8 mouse cellular contexts compared by ENCODE assay signal in the genomic region with DNA sequence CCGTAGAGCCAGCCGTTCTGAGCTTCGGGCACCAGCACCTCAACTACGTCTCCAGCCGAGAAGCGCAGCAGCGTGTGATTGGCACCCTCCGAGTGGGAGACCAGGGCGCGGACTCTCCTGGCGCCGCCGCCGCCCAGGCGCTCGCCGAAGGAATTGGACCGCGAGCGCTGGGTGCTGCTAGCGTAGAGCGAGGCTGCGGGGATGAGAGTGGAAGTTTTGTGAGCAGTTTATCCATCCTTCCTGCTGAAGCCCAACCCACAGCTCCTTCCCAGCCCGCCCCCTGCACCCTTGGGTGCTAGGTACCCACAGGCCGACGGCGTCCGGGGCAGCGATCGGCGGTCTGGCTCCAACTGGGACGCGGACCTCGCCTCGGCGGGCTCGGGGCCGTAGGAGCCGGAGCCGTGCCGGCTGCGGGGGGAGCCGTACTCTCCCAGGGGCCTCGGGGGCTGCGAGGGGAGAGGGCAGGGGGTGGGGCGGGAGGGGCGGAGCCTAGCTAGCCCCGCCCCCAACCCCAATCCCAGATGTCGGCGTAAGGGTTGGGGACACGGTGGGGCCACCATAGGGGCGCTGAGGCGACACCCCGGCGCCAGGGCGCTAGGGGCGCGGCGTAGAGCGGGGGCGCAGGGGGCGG. TPM values are rescaled to one million over a fixed set of nuclear protein-coding genes. Genes with fewer than 3 reads are reported as not detected.
DNase-seq lines count a peak whose midpoint lies in the region; ATAC-seq and TF ChIP-seq lines count a peak whose summit lies in the region.

No protein-coding gene starts in this region.

- H3K4me3 ChIP-seq in liver, adult 2 months (ENCODE audit: insufficient read depth, low read depth, low read length) = peak overlapping the region; percentile 24; the same call in 1 of the 2 replicates
- H3K4me3 ChIP-seq in midbrain, embryonic 11.5 days (ENCODE audit: low read depth, low read length) = peak overlapping the region; percentile 57

- H3K9ac ChIP-seq in liver, adult 2 months (ENCODE audit: low read depth, low read length) = no peak overlapping the region
- peak overlapping the region; percentile 71 for H3K9ac ChIP-seq in midbrain, embryonic 11.5 days (ENCODE audit: low read length)

- no peaks in the 10 kb centered on the region for H3K36me3 ChIP-seq in liver, adult 2 months (ENCODE audit: control insufficient read depth, insufficient read depth, low read length)
- H3K36me3 ChIP-seq in midbrain, embryonic 11.5 days (ENCODE audit: control insufficient read depth, insufficient read depth, low read length) = no peaks in the 10 kb centered on the region

- no peak overlapping the region for H3K27ac ChIP-seq in liver, adult 2 months (replicated peaks; ENCODE audit: insufficient read depth, low read depth, low read length)
- H3K27ac ChIP-seq in midbrain, embryonic 11.5 days (ENCODE audit: low read depth, low read length) = no peak overlapping the region

- H3K79me2 ChIP-seq in liver, adult 2 months (ENCODE audit: control insufficient read depth, insufficient read depth, low read length) = no peaks in the 10 kb centered on the region

- peak; percentile 62 for ATAC-seq in common myeloid progenitor, adult 5-6 weeks (replicated peaks; ENCODE audit: low read depth, poor library complexity, severe bottlenecking)
- peak; percentile 20 for ATAC-seq in granulocyte monocyte progenitor cell, adult 5-6 weeks (replicated peaks; ENCODE audit: poor library complexity, severe bottlenecking)
- peak; percentile 70 for ATAC-seq in midbrain, embryonic 11.5 days (ENCODE audit: low FRiP score)

- H3K4me1 ChIP-seq in liver, adult 2 months (ENCODE audit: control insufficient read depth, insufficient read depth, low read length) = no peaks in the 10 kb centered on the region
- H3K4me1 ChIP-seq in midbrain, embryonic 11.5 days (ENCODE audit: control insufficient read depth, insufficient read depth, low read length) = peaks cover 8% of the 10 kb centered on the region

- no peaks in the 10 kb centered on the region for H3K9me3 ChIP-seq in midbrain, embryonic 11.5 days (ENCODE audit: control insufficient read depth, low read length)

- H3K4me2 ChIP-seq in midbrain, embryonic 11.5 days = peak overlapping the region; percentile 98

- H3K27me3 ChIP-seq in liver, adult 2 months (ENCODE audit: control insufficient read depth, insufficient read depth, low read length) = peaks cover 18% of the 10 kb centered on the region
- peaks cover 31% of the 10 kb centered on the region for H3K27me3 ChIP-seq in midbrain, embryonic 11.5 days (ENCODE audit: control insufficient read depth, insufficient read depth, low read length)

- 11% methylated on average over 62 of the region's 62 CpGs for WGBS in liver, adult 2 months
- WGBS in midbrain, embryonic 11.5 days = 2% methylated on average over 50 of the region's 62 CpGs

- DNase-seq in liver, adult 2 months (ENCODE audit: extremely low read depth, low read depth, low spot score) = no peak
- no peak for DNase-seq in liver
- DNase-seq in kidney, postnatal 10 days = peak; percentile 67
- peak; percentile 94 for DNase-seq in midbrain, embryonic 11.5 days (ENCODE audit: low spot score, missing footprints)
- DNase-seq in thymus, postnatal 14 days = peak; percentile 38
- DNase-seq in cerebellum, adult 9-11 months = no peak

- TF ChIP-seq POLR2A in liver, adult 2 months (IDR thresholded peaks at IDR 0.05; ENCODE audit: extremely low read depth, insufficient read depth, low read length) = no peak

- no peak for TF ChIP-seq CTCF in liver, adult 2 months (IDR thresholded peaks at IDR 0.05; ENCODE audit: low read depth, low read length)

RNA-seq across cellular contexts. Expression of a gene that starts 6.6 kb away (rescaled TPM):
- not detected in 2 replicates for total RNA-seq in liver, adult 2 months (2014; rRNA removed)
- not detected in 2 replicates for polyA plus RNA-seq in liver, adult 2 months (2012; rRNA removed)
- total RNA-seq in common myeloid progenitor, adult 5-6 weeks (2017) = not detected in 2 replicates
- not detected in 2 replicates for total RNA-seq in granulocyte monocyte progenitor cell, adult 5-6 weeks (2014; fragmentation: Nextera tagmentation)
- total RNA-seq in granulocyte monocyte progenitor cell, adult 5-6 weeks (2017) = not detected in 2 replicates
- 0.14 and 0.15 TPM in 2 replicates for polyA plus RNA-seq in midbrain, embryonic 11.5 days (2014; fragmentation: Nextera tagmentation; extraction: Ambion mirVana)

RNA-seq across cellular contexts. Expression of a gene that starts 24.1 kb away (rescaled TPM):
- total RNA-seq in liver, adult 2 months (2014; rRNA removed) = 0.20 TPM in 1 of 2 replicates, not detected in the other
- 0.31 and 0.51 TPM in 2 replicates for polyA plus RNA-seq in liver, adult 2 months (2012; rRNA removed)
- total RNA-seq in common myeloid progenitor, adult 5-6 weeks (2017) = not detected in 2 replicates
- not detected in 2 replicates for total RNA-seq in granulocyte monocyte progenitor cell, adult 5-6 weeks (2014; fragmentation: Nextera tagmentation)
- total RNA-seq in granulocyte monocyte progenitor cell, adult 5-6 weeks (2017) = not detected in 2 replicates
- polyA plus RNA-seq in midbrain, embryonic 11.5 days (2014; fragmentation: Nextera tagmentation; extraction: Ambion mirVana) = 0.27 and 1.5 TPM in 2 replicates

RNA-seq across cellular contexts. Expression of a gene that starts 32.0 kb away (rescaled TPM):
- total RNA-seq in liver, adult 2 months (2014; rRNA removed) = not detected in 2 replicates
- polyA plus RNA-seq in liver, adult 2 months (2012; rRNA removed) = not detected in 2 replicates
- not detected in 2 replicates for total RNA-seq in common myeloid progenitor, adult 5-6 weeks (2017)
- total RNA-seq in granulocyte monocyte progenitor cell, adult 5-6 weeks (2014; fragmentation: Nextera tagmentation) = 0.83 TPM in 1 of 2 replicates, not detected in the other
- total RNA-seq in granulocyte monocyte progenitor cell, adult 5-6 weeks (2017) = 0.52 TPM in 1 of 2 replicates, not detected in the other
- 0.12 and 0.57 TPM in 2 replicates for polyA plus RNA-seq in midbrain, embryonic 11.5 days (2014; fragmentation: Nextera tagmentation; extraction: Ambion mirVana)

RNA-seq across cellular contexts. Expression of a gene that starts 32.2 kb away (rescaled TPM):
- 12.4 and 12.8 TPM in 2 replicates for total RNA-seq in liver, adult 2 months (2014; rRNA removed)
- 15.4 and 18.5 TPM in 2 replicates for polyA plus RNA-seq in liver, adult 2 months (2012; rRNA removed)
- total RNA-seq in common myeloid progenitor, adult 5-6 weeks (2017) = 11.3 and 13.0 TPM in 2 replicates
- total RNA-seq in granulocyte monocyte progenitor cell, adult 5-6 weeks (2014; fragmentation: Nextera tagmentation) = 7.8 and 11.3 TPM in 2 replicates
- 5.3 and 8.4 TPM in 2 replicates for total RNA-seq in granulocyte monocyte progenitor cell, adult 5-6 weeks (2017)
- polyA plus RNA-seq in midbrain, embryonic 11.5 days (2014; fragmentation: Nextera tagmentation; extraction: Ambion mirVana) = 18.7 and 21.1 TPM in 2 replicates

Comparison
In these comparisons a context has a peak if more than half of its experiments do, and no peak if none do; other contexts are left out.
1. DNase-seq: peak in kidney, postnatal 10 days (single experiment), midbrain, embryonic 11.5 days (single experiment) and thymus, postnatal 14 days (single experiment); none in liver, adult 2 months (single experiment), liver (single experiment) and cerebellum, adult 9-11 months (single experiment).
2. ATAC-seq: peak in every context shown above with its lines; median percentile 70 in midbrain, embryonic 11.5 days; 62 in common myeloid progenitor, adult 5-6 weeks; 20 in granulocyte monocyte progenitor cell, adult 5-6 weeks.